Mouse (Mus musculus): ENCODE measurements around the gene Dmkn.
"Not testable (repeated sequence)": the region's sequence is repeated elsewhere in the genome, so short reads cannot be mapped to it uniquely, and the experiment has no call there.

Dmkn gene

DNA sequence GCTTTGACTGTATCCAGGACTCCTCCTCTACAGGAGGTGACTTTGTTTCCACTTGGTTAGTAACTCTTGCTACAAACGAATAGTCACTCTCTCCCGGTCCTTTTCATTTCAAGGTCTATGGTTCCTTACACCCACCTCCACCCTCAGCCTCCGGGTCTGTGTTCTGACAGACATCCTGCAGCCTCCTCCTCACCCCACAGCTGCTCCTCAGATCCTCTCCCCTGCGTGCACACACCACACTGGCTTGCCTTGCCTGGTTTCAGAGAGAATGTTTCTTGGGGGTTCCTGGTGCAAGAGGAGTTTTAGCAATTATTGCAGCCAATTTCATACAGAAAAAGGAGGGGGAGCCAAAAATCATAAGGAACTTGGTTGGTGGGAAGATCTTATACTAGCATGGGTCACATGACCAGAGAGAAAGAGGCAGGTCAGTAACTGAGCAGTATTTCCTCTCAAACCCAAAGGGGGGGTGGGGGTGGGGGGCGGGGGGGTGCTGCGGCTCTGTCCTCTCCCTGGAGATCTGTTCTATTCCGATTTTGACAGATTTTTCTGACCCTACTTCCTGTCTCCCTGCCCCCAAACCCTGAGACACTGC, 57.4 kb downstream of the Dmkn start:
- DNase-seq = no peak

DNA sequence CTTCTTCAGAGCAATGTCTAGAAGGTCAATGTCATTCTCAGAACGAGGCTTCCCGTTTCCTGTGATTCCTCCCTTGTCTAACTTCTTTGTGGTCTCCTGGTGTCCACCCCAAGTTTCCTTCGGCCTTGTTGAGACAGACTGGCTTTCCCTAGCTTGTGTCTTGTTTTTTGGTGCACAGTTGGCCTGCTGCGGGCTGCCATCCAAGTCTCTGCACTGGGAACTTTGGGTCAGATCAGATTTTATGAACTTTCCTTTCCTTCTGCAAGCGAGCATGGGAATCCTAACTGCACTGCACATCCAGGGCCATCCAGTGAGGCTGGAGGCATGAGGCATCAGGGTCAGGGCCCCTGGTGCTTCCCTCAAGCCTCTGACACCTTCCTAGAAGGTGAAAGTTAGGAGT, 58.0 kb downstream of the Dmkn start:
- no peak for DNase-seq

DNA sequence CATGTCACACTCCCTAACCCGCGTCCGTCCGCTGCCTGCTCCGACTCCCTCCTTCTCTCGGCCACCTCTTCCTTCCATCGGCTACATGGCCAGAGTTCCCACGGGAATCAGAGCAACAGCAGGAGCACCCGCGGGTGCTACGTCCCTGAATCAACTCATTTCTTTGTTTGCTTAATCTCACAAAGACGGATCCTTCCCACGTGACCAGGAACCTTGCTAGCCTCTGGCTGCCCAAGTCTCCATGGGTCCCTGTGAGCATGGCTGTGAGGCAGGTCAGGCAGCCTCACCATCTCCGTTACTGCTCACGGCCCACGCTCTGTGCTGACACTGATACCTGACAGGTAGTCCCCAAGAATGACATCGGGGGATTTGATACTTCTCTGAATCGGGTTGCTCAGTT, 60.1 kb downstream of the Dmkn start, which contains the start of gene Ffar2:
Gene Ffar2 (minus strand): TSS at position 101 of the 400 bp plus-strand sequence.
- no peak for DNase-seq

- DNase-seq = no peak
Observed at GRCm38 (mm10) chr7:30824306-30824705, 60.8 kb downstream of the Dmkn start.

- no peak for DNase-seq
Observed at GRCm38 (mm10) chr7:30826660-30827059, 63.1 kb downstream of the Dmkn start.

GRCm38 (mm10) chr7:30828871-30829270, 65.3 kb downstream of the Dmkn start:
- not testable (repeated sequence) for DNase-seq

- DNase-seq = no peak
Observed at GRCm38 (mm10) chr7:30829428-30829827, 65.9 kb downstream of the Dmkn start.
